Mouse (Mus musculus) heart, embryonic 12.5 days (tissue): ENCODE measurements at regions not wholly inside any gene's neighbourhood (a gene's known extent, or its start where the extent isn't known, plus 50 kb on each side); places are given as distances from the start of the nearest gene placed in this dataset.

Source experiments
- ATAC-seq: fragments of 200-750 bp; cut with Nextera tagmentation; 2 replicates; pipeline ENCODE4 v1.8.0; 2017; ENCODE audit warnings: moderate TSS enrichment, moderate library complexity; ENCODE audit not compliant: insufficient number of reproducible peaks, low FRiP score
- H3K27ac ChIP-seq: fragments of 300-500 bp; sonication (generic); 2 replicates; pipeline ENCODE4 v1.5.1; 2016; ENCODE audit warnings: mild to moderate bottlenecking, moderate library complexity; ENCODE audit not compliant: poor library complexity, severe bottlenecking
- H3K27me3 ChIP-seq: fragments of 300-500 bp; sonication (generic); replicated peaks from 2 replicates; pipeline ENCODE4 v1.6.1; 2016; ENCODE audit warnings: mild to moderate bottlenecking, moderate library complexity
- H3K36me3 ChIP-seq: fragments of 300-500 bp; sonication (generic); 2 replicates; pipeline ENCODE4 v1.6.1; 2016; ENCODE audit warnings: mild to moderate bottlenecking, moderate library complexity
- H3K4me1 ChIP-seq: fragments of 300-500 bp; sonication (generic); replicated peaks from 2 replicates; pipeline ENCODE4 v1.6.1; 2016; ENCODE audit warnings: mild to moderate bottlenecking
- H3K4me2 ChIP-seq: fragments of 300-500 bp; sonication (generic); 2 replicates; pipeline ENCODE4 v1.6.1; 2016; ENCODE audit warnings: mild to moderate bottlenecking, moderate library complexity
- H3K4me3 ChIP-seq: fragments of 300-500 bp; sonication (generic); 2 replicates; pipeline ENCODE4 v1.5.1; 2016; ENCODE audit warnings: mild to moderate bottlenecking
- H3K9ac ChIP-seq: fragments of 300-500 bp; sonication (generic); 2 replicates; pipeline ENCODE4 v1.6.1; 2016; ENCODE audit warnings: mild to moderate bottlenecking, moderate library complexity
- H3K9me3 ChIP-seq: fragments of 300-500 bp; sonication (generic); replicated peaks from 2 replicates; pipeline ENCODE4 v1.6.1; 2016; ENCODE audit warnings: mild to moderate bottlenecking, moderate library complexity
- WGBS: fragments of 180-500 bp; shearing (Covaris S2); methylation state at CpG from one replicate; pipeline ENCODE4 v1.1.7; 2016; 5-methylcytosine and 5-hydroxymethylcytosine counted together

GRCm38 (mm10) chr13:85498696-85499095 lies 209.8 kb upstream of the Rasa1 start:
- Histone ChIP-seq H3K4me1 (no peaks in the 10 kb centered on the region), H3K27ac (no peak overlapping the region), H3K36me3 (no peaks in the 10 kb centered on the region), H3K4me3 (no peak overlapping the region), H3K9me3 (no peaks in the 10 kb centered on the region), H3K27me3 (no peaks in the 10 kb centered on the region), H3K4me2 (no peak overlapping the region), H3K9ac (no peak overlapping the region)
- no peak for ATAC-seq
- 57% methylated on average over 2 of the region's 2 CpGs for WGBS

GRCm38 (mm10) chr13:85484790-85485189 lies 195.9 kb upstream of the Rasa1 start:
- Histone ChIP-seq H3K4me3 (no peak overlapping the region), H3K27me3 (no peaks in the 10 kb centered on the region), H3K4me1 (no peaks in the 10 kb centered on the region), H3K9me3 (no peaks in the 10 kb centered on the region), H3K9ac (no peak overlapping the region), H3K27ac (no peak overlapping the region), H3K36me3 (no peaks in the 10 kb centered on the region), H3K4me2 (no peak overlapping the region)
- 47% methylated on average over 3 of the region's 3 CpGs for WGBS
- ATAC-seq, result 0 out of 2 replicates have a peak, but pooled peaks have one; percentile 42

GRCm38 (mm10) chr13:85483348-85483747 lies 194.4 kb upstream of the Rasa1 start:
- H3K9ac ChIP-seq, result no peak overlapping the region
- H3K9me3 ChIP-seq, result no peaks in the 10 kb centered on the region
- H3K4me2 ChIP-seq, result no peak overlapping the region
- no peak overlapping the region for H3K4me3 ChIP-seq
- H3K27me3 ChIP-seq, result no peaks in the 10 kb centered on the region
- H3K36me3 ChIP-seq, result no peaks in the 10 kb centered on the region
- no peak overlapping the region for H3K27ac ChIP-seq
- H3K4me1 ChIP-seq, result no peaks in the 10 kb centered on the region
- no peak for ATAC-seq

GRCm38 (mm10) chr13:85479405-85479804 lies 190.5 kb upstream of the Rasa1 start:
- no peak overlapping the region for H3K9ac ChIP-seq
- no peaks in the 10 kb centered on the region for H3K27me3 ChIP-seq
- no peak overlapping the region for H3K27ac ChIP-seq
- H3K4me1 ChIP-seq, result 0 out of 2 replicates have a peak, but pooled peaks cover 3% of the 10 kb centered on the region
- no peaks in the 10 kb centered on the region for H3K36me3 ChIP-seq
- WGBS, result 68% methylated on average over 2 of the region's 2 CpGs
- H3K4me3 ChIP-seq, result no peak overlapping the region
- H3K9me3 ChIP-seq, result no peaks in the 10 kb centered on the region
- no peak overlapping the region for H3K4me2 ChIP-seq
- ATAC-seq, result no peak

- no peak for ATAC-seq
- H3K27me3 ChIP-seq, result no peaks in the 10 kb centered on the region
- no peak overlapping the region for H3K27ac ChIP-seq
- no peaks in the 10 kb centered on the region for H3K9me3 ChIP-seq
- 0 out of 2 replicates have a peak, but pooled peaks cover 3% of the 10 kb centered on the region for H3K4me1 ChIP-seq
- no peaks in the 10 kb centered on the region for H3K36me3 ChIP-seq
- no peak overlapping the region for H3K4me2 ChIP-seq
- 28% methylated on average over 4 of the region's 4 CpGs for WGBS
- H3K4me3 ChIP-seq, result no peak overlapping the region
- no peak overlapping the region for H3K9ac ChIP-seq
Measured at GRCm38 (mm10) chr13:85476274-85476846, 187.4 kb upstream of the Rasa1 start.

GRCm38 (mm10) chr13:85471340-85471739 lies 182.4 kb upstream of the Rasa1 start:
- no peak overlapping the region for H3K27ac ChIP-seq
- H3K4me1 ChIP-seq, result 0 out of 2 replicates have a peak, but pooled peaks cover 1% of the 10 kb centered on the region
- no peaks in the 10 kb centered on the region for H3K27me3 ChIP-seq
- H3K4me2 ChIP-seq, result no peak overlapping the region
- 89% methylated on average over 5 of the region's 5 CpGs for WGBS
- no peak for ATAC-seq
- H3K9me3 ChIP-seq, result no peaks in the 10 kb centered on the region
- H3K4me3 ChIP-seq, result no peak overlapping the region
- H3K36me3 ChIP-seq, result no peaks in the 10 kb centered on the region
- no peak overlapping the region for H3K9ac ChIP-seq

- WGBS, result 78% methylated on average over 3 of the region's 3 CpGs
- no peak overlapping the region for H3K27ac ChIP-seq
- H3K36me3 ChIP-seq, result no peaks in the 10 kb centered on the region
- H3K27me3 ChIP-seq, result no peaks in the 10 kb centered on the region
- H3K9ac ChIP-seq, result no peak overlapping the region
- no peak for ATAC-seq
- H3K4me2 ChIP-seq, result no peak overlapping the region
- H3K9me3 ChIP-seq, result no peaks in the 10 kb centered on the region
- no peaks in the 10 kb centered on the region for H3K4me1 ChIP-seq
- no peak overlapping the region for H3K4me3 ChIP-seq
Measured at GRCm38 (mm10) chr13:85459387-85459786, 170.5 kb upstream of the Rasa1 start.

- Histone ChIP-seq H3K4me3 (no peak overlapping the region), H3K9ac (no peak overlapping the region), H3K27ac (no peak overlapping the region)
Measured at GRCm38 (mm10) chr13:85458611-85459010, 169.7 kb upstream of the Rasa1 start.

GRCm38 (mm10) chr13:85439581-85439980 lies 150.7 kb upstream of the Rasa1 start:
- Histone ChIP-seq H3K27ac (no peak overlapping the region), H3K4me3 (no peak overlapping the region), H3K9ac (no peak overlapping the region), H3K4me1 (no peaks in the 10 kb centered on the region), H3K4me2 (no peak overlapping the region), H3K27me3 (no peaks in the 10 kb centered on the region), H3K9me3 (no peaks in the 10 kb centered on the region), H3K36me3 (no peaks in the 10 kb centered on the region)
- no peak for ATAC-seq
- 86% methylated on average over 1 of the region's 1 CpGs for WGBS

More at GRCm38 (mm10) chr13:85458611-85459010, 169.7 kb upstream of the Rasa1 start:
- Histone ChIP-seq H3K36me3 (no peaks in the 10 kb centered on the region), H3K4me1 (no peaks in the 10 kb centered on the region), H3K9me3 (no peaks in the 10 kb centered on the region), H3K4me2 (no peak overlapping the region), H3K27me3 (no peaks in the 10 kb centered on the region)
- no peak for ATAC-seq

GRCm38 (mm10) chr13:85437875-85438274 lies 148.9 kb upstream of the Rasa1 start:
- Histone ChIP-seq H3K27ac (peak overlapping the region; percentile 64; the same call in 1 of the 2 replicates), H3K4me3 (no peak overlapping the region), H3K4me1 (no peaks in the 10 kb centered on the region), H3K9ac (no peak overlapping the region), H3K36me3 (no peaks in the 10 kb centered on the region), H3K9me3 (no peaks in the 10 kb centered on the region), H3K27me3 (no peaks in the 10 kb centered on the region), H3K4me2 (no peak overlapping the region)
- no peak for ATAC-seq

- no peak overlapping the region for H3K9ac ChIP-seq
- H3K4me1 ChIP-seq, result no peaks in the 10 kb centered on the region
- H3K27ac ChIP-seq, result no peak overlapping the region
- no peak overlapping the region for H3K4me3 ChIP-seq
- H3K27me3 ChIP-seq, result no peaks in the 10 kb centered on the region
- WGBS, result 76% methylated on average over 4 of the region's 4 CpGs
- no peaks in the 10 kb centered on the region for H3K9me3 ChIP-seq
- no peak for ATAC-seq
- no peaks in the 10 kb centered on the region for H3K36me3 ChIP-seq
- no peak overlapping the region for H3K4me2 ChIP-seq
Measured at GRCm38 (mm10) chr13:85437009-85437408, 148.1 kb upstream of the Rasa1 start.

- Histone ChIP-seq H3K4me3 (no peak overlapping the region), H3K4me1 (no peaks in the 10 kb centered on the region), H3K9me3 (no peaks in the 10 kb centered on the region), H3K9ac (no peak overlapping the region), H3K36me3 (no peaks in the 10 kb centered on the region), H3K4me2 (no peak overlapping the region), H3K27me3 (no peaks in the 10 kb centered on the region), H3K27ac (no peak overlapping the region)
- no peak for ATAC-seq
- WGBS, result 79% methylated on average over 1 of the region's 1 CpGs
Measured at GRCm38 (mm10) chr13:85436254-85436653, 147.3 kb upstream of the Rasa1 start.
